Mouse (Mus musculus): ENCODE results near the gene Csf3. TPM values are rescaled to one million over a fixed set of nuclear protein-coding genes. Genes with fewer than 3 reads are reported as not detected.

Csf3 gene
- total RNA-seq (2023), result not detected

DNA sequence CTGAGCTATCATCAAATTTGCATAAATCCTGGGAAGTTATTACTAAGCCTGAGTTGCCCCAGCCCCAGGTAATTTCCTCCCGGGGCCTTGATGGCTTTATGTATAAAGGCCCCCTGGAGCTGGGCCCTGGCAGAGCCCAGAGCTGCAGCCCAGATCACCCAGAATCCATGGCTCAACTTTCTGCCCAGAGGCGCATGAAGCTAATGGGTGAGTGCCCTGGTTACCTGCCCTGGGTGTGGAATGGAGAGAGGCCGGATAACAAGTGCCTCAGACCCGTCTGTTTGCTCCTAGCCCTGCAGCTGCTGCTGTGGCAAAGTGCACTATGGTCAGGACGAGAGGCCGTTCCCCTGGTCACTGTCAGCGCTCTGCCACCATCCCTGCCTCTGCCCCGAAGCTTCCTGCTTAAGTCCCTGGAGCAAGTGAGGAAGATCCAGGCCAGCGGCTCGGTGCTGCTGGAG is at the start of gene Csf3:
Gene Csf3, plus strand, starts transcription at position 51 of the 458 bp plus-strand sequence.

DNA sequence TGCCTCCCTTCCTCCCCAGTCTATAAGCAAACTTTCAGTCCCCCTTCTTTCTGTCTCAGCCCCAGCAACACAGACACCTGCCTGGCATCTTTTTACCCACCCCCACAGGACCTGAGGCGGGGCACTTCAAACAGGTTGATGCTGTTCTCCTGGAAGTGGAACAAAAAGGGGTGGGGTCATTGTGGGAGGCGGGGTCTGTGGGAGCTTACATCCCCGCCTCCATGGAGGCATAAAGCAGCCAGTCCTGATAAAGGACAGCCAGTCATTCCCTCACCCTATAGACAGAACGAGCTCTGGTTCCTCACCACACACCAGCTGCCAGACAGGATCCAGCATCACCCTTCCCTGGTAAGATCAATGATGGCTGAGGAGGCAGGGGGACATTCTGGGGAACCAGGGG is 37.0 kb upstream of the Csf3 start, which contains the start of gene Gsdma:
Gene Gsdma, plus strand, starts transcription at position 261 of the 400 bp plus-strand sequence.

DNA sequence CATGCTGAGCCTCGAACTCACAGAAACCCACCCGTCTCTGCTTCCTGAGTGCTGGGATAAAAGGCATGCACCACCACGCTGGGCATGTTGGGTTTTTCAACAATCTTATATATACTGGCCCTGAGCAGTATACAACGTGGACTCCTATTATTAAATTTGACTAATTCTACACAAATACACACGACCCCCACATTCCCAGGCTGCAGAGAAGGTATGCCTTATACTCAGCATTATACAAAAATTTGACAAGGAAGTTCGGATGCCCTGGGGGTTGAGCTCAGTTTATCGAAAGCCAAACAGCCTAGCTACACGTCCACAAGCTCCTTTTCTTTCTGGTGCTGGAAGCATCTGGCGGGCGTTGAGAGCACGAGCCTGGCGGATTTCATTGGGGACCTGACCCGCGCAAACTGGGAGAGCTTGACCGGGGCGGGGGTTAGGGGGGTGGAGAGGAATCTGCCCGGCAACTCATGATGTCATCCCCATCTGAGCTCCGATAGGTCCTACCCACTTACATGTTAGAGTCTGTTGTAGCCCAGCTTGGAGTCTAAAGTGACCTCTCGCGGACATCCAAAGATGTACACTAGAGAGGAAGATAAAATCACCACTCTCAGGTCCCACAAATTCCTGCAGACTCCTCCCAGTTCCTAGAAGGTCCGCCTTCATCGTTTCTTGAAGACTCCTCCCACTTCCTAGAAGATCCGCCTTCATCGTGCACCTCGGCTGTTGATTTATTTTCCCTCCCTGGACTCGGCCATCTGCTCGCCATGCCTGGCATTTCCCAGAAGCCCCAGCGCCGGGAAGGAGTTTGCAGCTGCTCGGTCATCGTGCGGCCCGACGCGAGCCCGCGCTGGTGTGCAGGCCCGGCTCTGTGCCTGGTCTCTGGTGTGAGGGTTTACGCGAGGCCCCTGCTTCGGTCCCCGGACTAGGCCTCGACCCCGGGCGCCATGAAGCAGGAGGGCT is 19.0 kb upstream of the Csf3 start, which contains the start of gene Psmd3:
Gene Psmd3, plus strand, starts transcription at position 769 of the 960 bp plus-strand sequence.

DNA sequence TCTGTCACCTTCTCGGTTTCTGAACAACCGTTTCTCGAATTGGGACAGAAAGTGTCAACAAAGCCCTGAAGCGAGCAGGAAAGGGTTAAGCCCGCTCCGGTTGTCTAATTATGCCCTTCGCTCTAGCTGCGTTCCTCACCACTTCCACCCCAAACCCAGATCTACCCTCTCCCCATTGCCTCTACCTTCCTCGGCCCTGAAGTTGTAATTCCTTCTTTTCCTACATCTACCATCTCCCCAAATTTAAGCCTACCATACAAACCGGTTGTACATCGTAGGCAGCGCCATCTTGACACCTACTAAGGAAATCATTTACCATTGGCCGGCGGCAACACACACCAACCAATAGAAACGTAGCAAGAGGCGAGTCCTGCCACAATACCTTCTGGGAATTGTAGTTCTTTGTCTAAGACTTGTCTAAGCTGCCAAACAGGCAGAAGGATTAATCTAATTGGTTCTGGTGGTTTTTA is 28.1 kb downstream of the Csf3 start, which contains the start of gene Med24:
Gene Med24, minus strand, starts transcription at position 317 of the 470 bp plus-strand sequence.

DNA sequence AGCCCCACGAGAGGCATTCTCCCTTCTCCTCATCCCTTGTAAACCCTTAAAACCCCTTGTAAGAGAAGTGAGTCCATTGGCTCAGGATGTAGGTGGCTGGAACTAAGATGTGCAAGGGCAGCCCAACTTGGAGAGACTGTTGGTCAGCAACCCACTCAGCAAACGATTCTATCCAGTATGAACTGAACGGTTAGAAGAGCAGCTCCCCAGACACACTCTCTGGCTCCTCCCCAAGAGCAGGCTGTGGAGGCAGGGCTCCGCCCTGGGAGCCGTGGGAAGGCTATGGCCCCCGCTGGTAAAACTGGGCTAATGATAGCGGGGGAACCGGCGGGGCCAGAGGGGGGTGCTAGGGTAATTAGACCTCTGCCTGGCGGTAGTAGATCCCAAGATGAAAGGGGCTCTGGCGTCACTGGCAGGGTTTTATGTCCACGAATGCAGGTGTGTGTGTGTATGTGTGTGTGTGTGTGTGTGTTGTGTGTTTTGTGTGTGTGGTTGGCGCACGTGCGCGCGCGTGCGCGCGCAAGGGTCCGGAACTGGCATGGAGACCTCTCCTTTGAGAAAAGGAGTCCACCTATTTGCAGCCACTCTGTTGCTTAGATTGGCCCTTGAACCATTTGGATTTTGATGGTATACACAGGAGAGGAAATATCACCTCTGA is 39.5 kb downstream of the Csf3 start, which contains the start of gene Thra:
Gene Thra, plus strand, starts transcription at position 246 of the 658 bp plus-strand sequence.

Other genes starting within 250 kb of the Csf3 start
- 1 to 10 TPM; 4.3 to 8.6 TPM for gene Ikzf3, start 155.2 kb upstream of the Csf3 start, total RNA-seq (2023)
- 1 to 10 TPM in 1 of 2 experiments, under 1 TPM in 1; 0.64 to 1.4 TPM for gene Zpbp2, start 150.2 kb upstream of the Csf3 start, total RNA-seq (2023)
- 1 to 10 TPM; 6.7 to 8.2 TPM for gene Ormdl3, start 113.9 kb upstream of the Csf3 start, total RNA-seq (2023)
- gene Lrrc3c, start 103.0 kb upstream of the Csf3 start, total RNA-seq (2023), result not detected
- 10 to 100 TPM; 16.3 to 20.8 TPM for gene Gm12355, start 75.6 kb upstream of the Csf3 start, total RNA-seq (2023)
- gene Gsdma3, start 74.9 kb upstream of the Csf3 start, total RNA-seq (2023), result not detected
- gene Gsdma2, start 54.5 kb upstream of the Csf3 start, total RNA-seq (2023), result not detected
- gene Gsdma, start 36.9 kb upstream of the Csf3 start, total RNA-seq (2023), result not detected
- 10 to 100 TPM; 45.5 to 48.4 TPM for gene Psmd3, start 18.7 kb upstream of the Csf3 start, total RNA-seq (2023)
- 10 to 100 TPM; 40.0 to 42.2 TPM for gene Med24, start 28.2 kb downstream of the Csf3 start, total RNA-seq (2023)
- gene Thra, start 39.4 kb downstream of the Csf3 start, total RNA-seq (2023), result 10 to 100 TPM; 22.0 to 23.9 TPM
- 1 to 10 TPM; 2.1 to 4.7 TPM for gene Nr1d1, start 74.1 kb downstream of the Csf3 start, total RNA-seq (2023)
- 100 to 1,000 TPM; 201 to 215 TPM for gene Msl1, start 94.3 kb downstream of the Csf3 start, total RNA-seq (2023)
- gene Casc3, start 103.6 kb downstream of the Csf3 start, total RNA-seq (2023), result 10 to 100 TPM; 57.8 to 63.3 TPM
- gene Rapgefl1, start 135.5 kb downstream of the Csf3 start, total RNA-seq (2023), result under 1 TPM; 0.31 to 0.73 TPM
- 10 to 100 TPM; 31.3 to 34.5 TPM for gene Wipf2, start 162.4 kb downstream of the Csf3 start, total RNA-seq (2023)
- 10 to 100 TPM; 20.3 to 28.8 TPM for gene Cdc6, start 206.5 kb downstream of the Csf3 start, total RNA-seq (2023)
- gene Rara, start 226.6 kb downstream of the Csf3 start, total RNA-seq (2023), result 100 to 1,000 TPM; 110 to 130 TPM

Data from neutrophil, adult 59 days (primary cell).